Mouse (Mus musculus): ENCODE data around the gene Lyrm4.
"Not testable (repeated sequence)": the region's sequence is repeated elsewhere in the genome, so short reads cannot be mapped to it uniquely, and the experiment has no call there.

Gene Lyrm4

GRCm38 (mm10) chr13:35991185-35991584, 126.1 kb downstream of the Lyrm4 start:
- DNase-seq: not testable (repeated sequence)

GRCm38 (mm10) chr13:35989329-35989728, 128.0 kb downstream of the Lyrm4 start:
- no peak for DNase-seq

GRCm38 (mm10) chr13:35982985-35983384, 134.3 kb downstream of the Lyrm4 start:
- DNase-seq: no peak

GRCm38 (mm10) chr13:35980471-35980870, 136.9 kb downstream of the Lyrm4 start:
- DNase-seq: no peak

GRCm38 (mm10) chr13:35976912-35977311, 140.4 kb downstream of the Lyrm4 start:
- DNase-seq: no peak

GRCm38 (mm10) chr13:35969829-35970228, 147.5 kb downstream of the Lyrm4 start:
- no peak for DNase-seq

- DNase-seq: no peak
Measured at GRCm38 (mm10) chr13:35969431-35969721, 147.9 kb downstream of the Lyrm4 start.

GRCm38 (mm10) chr13:35968719-35969430, 148.5 kb downstream of the Lyrm4 start:
- DNase-seq: peak in 1 of 2 experiments; percentile 8

- DNase-seq: no peak
Measured at GRCm38 (mm10) chr13:35968131-35968718, 149.1 kb downstream of the Lyrm4 start.

GRCm38 (mm10) chr13:35967690-35968089, 149.6 kb downstream of the Lyrm4 start:
- DNase-seq: no peak

GRCm38 (mm10) chr13:35963583-35963982, 153.7 kb downstream of the Lyrm4 start:
- no peak for DNase-seq

GRCm38 (mm10) chr13:35959391-35960067, 157.8 kb downstream of the Lyrm4 start:
- DNase-seq: no peak

- DNase-seq: no peak
Measured at GRCm38 (mm10) chr13:35958539-35958938, 158.8 kb downstream of the Lyrm4 start, which contains the start of gene Ppp1r3g. Gene Ppp1r3g, plus strand, starts transcription at chr13:35958839.

GRCm38 (mm10) chr13:35949814-35950455, 167.4 kb downstream of the Lyrm4 start:
- no peak for DNase-seq

GRCm38 (mm10) chr13:35947354-35948000, 169.8 kb downstream of the Lyrm4 start:
- peak; percentile 27 to 70 for DNase-seq

- DNase-seq: no peak
Measured at GRCm38 (mm10) chr13:35946659-35947353, 170.5 kb downstream of the Lyrm4 start.

- DNase-seq: no peak
Measured at GRCm38 (mm10) chr13:35940934-35941333, 176.4 kb downstream of the Lyrm4 start.

- peak; percentile 4 to 30 for DNase-seq
Measured at GRCm38 (mm10) chr13:35939871-35940665, 177.3 kb downstream of the Lyrm4 start.

GRCm38 (mm10) chr13:35937991-35938390, 179.3 kb downstream of the Lyrm4 start:
- DNase-seq: no peak

Data from kidney, adult 8-10 months (tissue).